Mouse (Mus musculus): ENCODE results near the gene Trim67. TPM values are rescaled to one million over a fixed set of nuclear protein-coding genes. Genes with fewer than 3 reads are reported as not detected.
A peak's percentile ranks its signal among the peaks of the same experiment; 100 is the strongest.

The Trim67 gene
- polyA plus RNA-seq, 1 experiment = 0.51 TPM

GRCm38 (mm10) chr8:124756601-124757000 lies 36.3 kb upstream of the Trim67 start:
- no peak for DNase-seq
- no peak overlapping the region for H3K4me3 ChIP-seq (replicated peaks; ENCODE audit: extremely low read depth, low read depth, low read length)
- H3K4me1 ChIP-seq (ENCODE audit: control insufficient read depth, insufficient read depth, low read length) = peaks cover 3% of the 10 kb centered on the region; the same call in 1 of the 2 replicates
- 58% methylated on average over 5 of the region's 5 CpGs for WGBS
- no peak for TF ChIP-seq CTCF (IDR thresholded peaks at IDR 0.05; ENCODE audit: insufficient read depth, low read length)

- 34% methylated on average over 3 of the region's 3 CpGs for WGBS
- TF ChIP-seq POLR2A (IDR thresholded peaks at IDR 0.05; ENCODE audit: borderline replicate concordance, extremely low read depth, low read depth, low read length) = no peak
- peak; percentile 63 for TF ChIP-seq CTCF (IDR thresholded peaks at IDR 0.05; ENCODE audit: insufficient read depth, low read length)
- DNase-seq = peak; percentile 26
- Histone ChIP-seq H3K4me3 (replicated peaks; ENCODE audit: extremely low read depth, low read depth, low read length) (no peak overlapping the region), H3K4me1 (ENCODE audit: control insufficient read depth, insufficient read depth, low read length) (no peaks in the 10 kb centered on the region)
Measured at GRCm38 (mm10) chr8:124758544-124758943, 34.3 kb upstream of the Trim67 start.

DNA sequence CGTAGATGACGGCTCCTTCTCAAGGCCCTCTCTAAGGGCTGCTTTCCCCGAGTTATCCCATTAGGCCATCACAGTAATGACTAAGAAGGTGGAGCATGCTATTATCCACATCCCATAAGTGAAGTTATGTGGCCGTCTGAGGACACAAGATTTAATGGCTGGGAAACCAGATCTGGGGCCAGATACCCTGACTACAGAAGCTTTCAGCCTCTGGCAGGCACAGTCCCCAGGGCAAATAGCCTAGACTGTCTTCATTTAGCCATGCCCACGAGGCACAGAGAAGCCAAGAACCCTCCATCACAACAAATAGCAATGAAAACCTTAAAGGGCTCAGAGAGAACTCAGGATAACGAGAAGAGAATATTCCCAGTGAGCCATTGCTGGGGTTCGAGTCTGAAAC lies 29.8 kb upstream of the Trim67 start:
- Histone ChIP-seq H3K4me1 (ENCODE audit: control insufficient read depth, insufficient read depth, low read length) (no peaks in the 10 kb centered on the region), H3K4me3 (replicated peaks; ENCODE audit: extremely low read depth, low read depth, low read length) (no peak overlapping the region)
- DNase-seq = no peak
- TF ChIP-seq CTCF (IDR thresholded peaks at IDR 0.05; ENCODE audit: insufficient read depth, low read length) (no peak), POLR2A (IDR thresholded peaks at IDR 0.05; ENCODE audit: borderline replicate concordance, extremely low read depth, low read depth, low read length) (no peak)
- 66% methylated on average over 7 of the region's 7 CpGs for WGBS

DNA sequence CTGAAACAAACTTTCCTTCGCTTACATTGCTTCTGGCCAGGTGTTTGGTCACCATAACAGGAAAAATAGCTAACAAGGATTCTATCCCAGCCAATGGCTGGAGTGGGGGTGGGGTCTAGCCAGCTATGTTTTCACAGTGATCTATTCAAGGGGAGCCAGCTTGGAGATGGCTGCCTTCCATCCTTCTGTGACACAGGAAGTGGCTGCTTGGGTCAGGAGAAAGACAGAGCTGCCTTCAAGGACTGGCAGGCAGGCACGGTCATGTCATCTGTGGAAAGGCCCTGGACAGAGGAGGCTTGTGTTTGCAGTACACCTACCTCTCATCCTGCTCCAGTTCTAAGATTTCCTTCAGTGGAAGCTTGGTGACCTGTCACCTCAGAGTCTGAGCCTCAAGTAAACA lies 20.5 kb upstream of the Trim67 start:
- 46% methylated on average over 2 of the region's 2 CpGs for WGBS
- Histone ChIP-seq H3K4me3 (replicated peaks; ENCODE audit: extremely low read depth, low read depth, low read length) (no peak overlapping the region), H3K4me1 (ENCODE audit: control insufficient read depth, insufficient read depth, low read length) (no peaks in the 10 kb centered on the region)
- TF ChIP-seq CTCF (IDR thresholded peaks at IDR 0.05; ENCODE audit: insufficient read depth, low read length) (no peak), POLR2A (IDR thresholded peaks at IDR 0.05; ENCODE audit: borderline replicate concordance, extremely low read depth, low read depth, low read length) (no peak)
- no peak for DNase-seq

DNA sequence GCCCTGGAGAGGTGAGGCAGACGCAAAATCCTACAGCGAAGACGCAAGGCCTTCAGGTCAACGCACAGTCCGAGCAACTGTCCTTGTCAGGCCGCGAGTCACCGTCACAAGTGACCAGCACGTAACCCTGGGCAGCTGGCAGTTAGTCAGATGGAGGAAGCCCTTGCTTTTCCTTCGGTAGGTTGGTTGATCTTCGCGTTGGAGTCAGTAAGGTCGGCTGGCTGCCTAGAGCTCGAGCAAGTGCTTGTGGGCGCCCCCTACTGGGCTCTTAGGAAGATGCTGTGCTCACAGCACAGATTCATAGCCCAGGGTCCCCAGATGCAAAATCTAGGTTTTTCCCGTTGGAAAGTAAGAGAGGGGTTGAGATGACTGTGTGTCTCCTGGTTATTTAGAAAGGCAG lies 17.2 kb upstream of the Trim67 start:
- TF ChIP-seq POLR2A (IDR thresholded peaks at IDR 0.05; ENCODE audit: borderline replicate concordance, extremely low read depth, low read depth, low read length) (no peak), CTCF (IDR thresholded peaks at IDR 0.05; ENCODE audit: insufficient read depth, low read length) (peak; percentile 66)
- Histone ChIP-seq H3K4me3 (replicated peaks; ENCODE audit: extremely low read depth, low read depth, low read length) (no peak overlapping the region), H3K4me1 (ENCODE audit: control insufficient read depth, insufficient read depth, low read length) (no peaks in the 10 kb centered on the region)
- 17% methylated on average over 16 of the region's 16 CpGs for WGBS
- peak; percentile 52 for DNase-seq

DNA sequence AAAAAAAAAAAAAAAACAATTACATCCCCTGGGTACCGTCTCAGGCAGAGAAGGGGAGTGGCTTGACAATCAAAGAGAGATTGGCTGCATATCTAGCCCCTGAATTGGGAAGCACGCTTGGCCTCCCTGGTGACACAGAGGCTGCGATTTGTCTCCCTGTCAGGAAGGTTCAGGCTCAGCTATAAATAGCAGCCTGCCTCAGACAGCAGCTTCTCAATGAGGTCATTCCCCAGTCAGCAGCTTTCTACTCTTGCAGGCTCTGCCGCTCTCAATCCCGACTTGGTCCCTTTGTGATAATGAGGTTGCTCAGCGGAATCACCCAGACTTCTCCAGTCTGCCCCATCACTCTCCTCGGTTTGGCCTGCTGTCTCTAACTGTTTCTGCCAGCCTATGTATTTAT lies 12.7 kb upstream of the Trim67 start:
- Histone ChIP-seq H3K4me3 (replicated peaks; ENCODE audit: extremely low read depth, low read depth, low read length) (no peak overlapping the region), H3K4me1 (ENCODE audit: control insufficient read depth, insufficient read depth, low read length) (no peaks in the 10 kb centered on the region)
- TF ChIP-seq CTCF (IDR thresholded peaks at IDR 0.05; ENCODE audit: insufficient read depth, low read length) (no peak), POLR2A (IDR thresholded peaks at IDR 0.05; ENCODE audit: borderline replicate concordance, extremely low read depth, low read depth, low read length) (no peak)
- DNase-seq = no peak
- 6% methylated on average over 7 of the region's 7 CpGs for WGBS

GRCm38 (mm10) chr8:124782431-124782830 lies 10.5 kb upstream of the Trim67 start:
- TF ChIP-seq POLR2A (IDR thresholded peaks at IDR 0.05; ENCODE audit: borderline replicate concordance, extremely low read depth, low read depth, low read length) = no peak
- H3K4me3 ChIP-seq (replicated peaks; ENCODE audit: extremely low read depth, low read depth, low read length) = no peak overlapping the region
- 74% methylated on average over 3 of the region's 3 CpGs for WGBS
- no peaks in the 10 kb centered on the region for H3K4me1 ChIP-seq (ENCODE audit: control insufficient read depth, insufficient read depth, low read length)
- no peak for DNase-seq

- no peak for TF ChIP-seq POLR2A (IDR thresholded peaks at IDR 0.05; ENCODE audit: borderline replicate concordance, extremely low read depth, low read depth, low read length)
- no peak for TF ChIP-seq CTCF (IDR thresholded peaks at IDR 0.05; ENCODE audit: insufficient read depth, low read length)
- no peak for DNase-seq
- no peak overlapping the region for H3K4me3 ChIP-seq (replicated peaks; ENCODE audit: extremely low read depth, low read depth, low read length)
- no peaks in the 10 kb centered on the region for H3K4me1 ChIP-seq (ENCODE audit: control insufficient read depth, insufficient read depth, low read length)
- WGBS = 77% methylated on average over 15 of the region's 15 CpGs
Measured at GRCm38 (mm10) chr8:124783228-124783627, 9.7 kb upstream of the Trim67 start.

- no peak for TF ChIP-seq CTCF (IDR thresholded peaks at IDR 0.05; ENCODE audit: insufficient read depth, low read length)
- TF ChIP-seq POLR2A (IDR thresholded peaks at IDR 0.05; ENCODE audit: borderline replicate concordance, extremely low read depth, low read depth, low read length) = no peak
- WGBS = 83% methylated on average over 13 of the region's 13 CpGs
- Histone ChIP-seq H3K4me3 (replicated peaks; ENCODE audit: extremely low read depth, low read depth, low read length) (no peak overlapping the region), H3K4me1 (ENCODE audit: control insufficient read depth, insufficient read depth, low read length) (no peaks in the 10 kb centered on the region)
- DNase-seq = no peak
Measured at GRCm38 (mm10) chr8:124784613-124785012, 8.3 kb upstream of the Trim67 start.

DNA sequence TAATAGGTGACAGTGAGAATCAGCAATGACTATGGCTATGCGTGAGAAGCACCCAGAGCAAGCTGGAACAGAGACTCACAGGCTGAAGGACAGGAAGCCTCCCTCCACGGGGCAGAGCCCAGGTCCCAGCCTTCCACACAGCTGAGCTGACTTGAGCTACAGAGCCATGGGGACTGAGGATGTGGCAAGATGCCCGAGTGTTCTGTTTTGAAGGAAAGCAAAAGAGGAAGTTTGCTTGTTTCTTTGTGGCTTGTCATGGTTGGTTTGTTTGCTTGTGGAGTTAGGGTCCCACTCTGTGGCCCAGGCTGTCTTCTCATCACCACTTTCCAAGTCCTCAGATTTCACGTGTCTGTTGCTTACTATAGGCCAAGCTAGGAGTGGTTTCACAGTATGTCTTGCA lies 2.2 kb upstream of the Trim67 start:
- TF ChIP-seq POLR2A (IDR thresholded peaks at IDR 0.05; ENCODE audit: borderline replicate concordance, extremely low read depth, low read depth, low read length) (no peak), CTCF (IDR thresholded peaks at IDR 0.05; ENCODE audit: insufficient read depth, low read length) (no peak)
- WGBS = 59% methylated on average over 4 of the region's 4 CpGs
- H3K4me3 ChIP-seq (replicated peaks; ENCODE audit: extremely low read depth, low read depth, low read length) = no peak overlapping the region
- no peak for DNase-seq
- H3K4me1 ChIP-seq (ENCODE audit: control insufficient read depth, insufficient read depth, low read length) = peaks cover 2% of the 10 kb centered on the region; the same call in 1 of the 2 replicates

DNA sequence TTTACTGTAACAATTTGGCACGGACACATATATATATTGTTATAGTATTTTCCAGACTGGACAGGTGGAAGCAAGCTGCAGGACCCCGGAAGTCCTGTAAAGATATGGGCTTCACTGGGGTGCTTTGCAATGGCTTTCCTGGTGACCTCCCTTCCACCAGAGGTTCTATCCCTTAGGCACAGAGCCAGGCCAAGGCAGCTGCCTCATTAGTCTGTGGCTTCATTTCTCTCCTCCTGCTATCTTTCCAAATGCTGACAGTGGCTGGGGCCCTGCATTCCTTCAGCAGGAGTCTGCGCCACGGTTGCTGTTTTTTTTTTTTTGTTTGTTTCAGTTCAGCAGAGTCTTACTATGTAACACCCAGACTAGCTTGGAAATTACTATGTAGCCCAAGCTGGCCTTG lies 1.1 kb upstream of the Trim67 start:
- TF ChIP-seq POLR2A (IDR thresholded peaks at IDR 0.05; ENCODE audit: borderline replicate concordance, extremely low read depth, low read depth, low read length) = no peak
- no peak for TF ChIP-seq CTCF (IDR thresholded peaks at IDR 0.05; ENCODE audit: insufficient read depth, low read length)
- peaks cover 2% of the 10 kb centered on the region; the same call in 1 of the 2 replicates for H3K4me1 ChIP-seq (ENCODE audit: control insufficient read depth, insufficient read depth, low read length)
- WGBS = 39% methylated on average over 4 of the region's 4 CpGs
- no peak for DNase-seq
- no peak overlapping the region for H3K4me3 ChIP-seq (replicated peaks; ENCODE audit: extremely low read depth, low read depth, low read length)

All from lung, adult 2 months (tissue).